ENCODE assay signal across 8 mouse cellular contexts in genomic region chr11:19925149-19925975, GRCm38 (mm10). TPM values are rescaled to one million over a fixed set of nuclear protein-coding genes. Genes with fewer than 3 reads are reported as not detected.
DNase-seq lines count a peak whose midpoint lies in the region; ATAC-seq and TF ChIP-seq lines count a peak whose summit lies in the region.

No protein-coding gene starts in this region.

- H3K79me2 ChIP-seq in CH12.LX (replicated peaks; ENCODE audit: control insufficient read depth, extremely low read depth, insufficient read depth, poor library complexity, severe bottlenecking): peaks cover 26% of the 10 kb centered on the region

- peaks cover 7 to 70% of the 10 kb centered on the region in 2 experiments for H3K4me1 ChIP-seq in CH12.LX (ENCODE audit: control insufficient read depth in 1 of 2, insufficient read depth in 2 of 2)
- H3K4me1 ChIP-seq in forebrain, embryonic 10.5 days: peaks cover 56% of the 10 kb centered on the region
- H3K4me1 ChIP-seq in heart, embryonic 15.5 days (replicated peaks): peaks cover 29% of the 10 kb centered on the region
- H3K4me1 ChIP-seq in liver, postnatal 0 days (ENCODE audit: insufficient read depth): peaks cover 32% of the 10 kb centered on the region
- peaks cover 41% of the 10 kb centered on the region for H3K4me1 ChIP-seq in neural tube, embryonic 13.5 days (replicated peaks)

- TF ChIP-seq EP300 in CH12.LX (IDR thresholded peaks at IDR 0.05; ENCODE audit: low read length): no peak; the same call in 1 of the 2 replicates
- no peak for TF ChIP-seq EP300 in liver, postnatal 0 days (IDR thresholded peaks at IDR 0.05; ENCODE audit: low read depth)

- WGBS in forebrain, embryonic 10.5 days: under 1% methylated on average over 75 of the region's 75 CpGs
- under 1% methylated on average over 74 of the region's 75 CpGs for WGBS in heart, embryonic 15.5 days
- WGBS in liver, postnatal 0 days (ENCODE audit: insufficient replicate concordance): under 1% methylated on average over 70 of the region's 75 CpGs
- under 1% methylated on average over 74 of the region's 75 CpGs for WGBS in neural tube, embryonic 13.5 days

- peak; percentile 85 for DNase-seq in CH12.LX (ENCODE audit: extremely low read depth)
- DNase-seq in c-Kit-negative CD71-positive TER-119-positive erythroid progenitor cells, embryonic 14.5 days (ENCODE audit: low read depth, low spot score): peak; percentile 63
- DNase-seq in forebrain, embryonic 10.5 days (ENCODE audit: extremely low spot score, low spot score): peak; percentile 81
- peak; percentile 76 to 86 for DNase-seq in kidney, postnatal 25 days
- DNase-seq in liver, postnatal 0 days: peak; percentile 78
- peak; percentile 65 for DNase-seq in telencephalon, adult 2 months (ENCODE audit: low read depth, low spot score)

- in situ Hi-C loops in CH12.LX (cut with MboI; ENCODE audit: low pct_ligation_motif_present, low pct_unique_long_range_greater_than_20kb, low sequenced_read_pairs): loop anchor here (10.0 kb wide), 1 partner anchor 149 kb away; no protein-coding TSS in a partner anchor

- peaks cover 0 to 16% of the 10 kb centered on the region in 2 experiments for H3K36me3 ChIP-seq in CH12.LX (replicated peaks in 1 of 2; ENCODE audit: control insufficient read depth in 1 of 2, insufficient read depth in 1 of 2, low read length in 1 of 2)
- H3K36me3 ChIP-seq in forebrain, embryonic 10.5 days (replicated peaks): no peaks in the 10 kb centered on the region
- H3K36me3 ChIP-seq in heart, embryonic 15.5 days: no peaks in the 10 kb centered on the region
- no peaks in the 10 kb centered on the region for H3K36me3 ChIP-seq in liver, postnatal 0 days (replicated peaks; ENCODE audit: insufficient read depth, low read length)
- no peaks in the 10 kb centered on the region for H3K36me3 ChIP-seq in neural tube, embryonic 13.5 days

- H3K4me2 ChIP-seq in CH12.LX (ENCODE audit: insufficient read depth, low read depth, poor library complexity, severe bottlenecking): peak overlapping the region; percentile 75
- peak overlapping the region; percentile 86 for H3K4me2 ChIP-seq in heart, embryonic 15.5 days
- H3K4me2 ChIP-seq in liver, postnatal 0 days (ENCODE audit: low read depth, low read length): peak overlapping the region; percentile 94
- peak overlapping the region; percentile 69 for H3K4me2 ChIP-seq in neural tube, embryonic 13.5 days

- H3K9me3 ChIP-seq in CH12.LX (replicated peaks; ENCODE audit: low read length): no peaks in the 10 kb centered on the region
- no peaks in the 10 kb centered on the region for H3K9me3 ChIP-seq in forebrain, embryonic 10.5 days
- H3K9me3 ChIP-seq in heart, embryonic 15.5 days (replicated peaks): no peaks in the 10 kb centered on the region
- no peaks in the 10 kb centered on the region for H3K9me3 ChIP-seq in liver, postnatal 0 days (ENCODE audit: low read length)
- no peaks in the 10 kb centered on the region for H3K9me3 ChIP-seq in neural tube, embryonic 13.5 days

- dilution Hi-C loops in CH12.LX (cut with MboI; ENCODE audit: extremely low pct_ligation_motif_present, extremely low pct_unique_long_range_greater_than_20kb, low sequenced_read_pairs): no loop called here

- TF ChIP-seq CTCF in CH12.LX (conservative IDR thresholded peaks at IDR 0.05 in 1 of 2, IDR thresholded peaks at IDR 0.05 in 1 of 2; ENCODE audit: low read depth in 2 of 2, low read length in 2 of 2): no peak
- TF ChIP-seq CTCF in liver, postnatal 0 days (IDR thresholded peaks at IDR 0.05; ENCODE audit: low read depth): no peak

- H3K4me3 ChIP-seq in CH12.LX (replicated peaks in 1 of 3; ENCODE audit: low read depth in 2 of 3, low read length in 2 of 3, poor library complexity in 1 of 3): peak overlapping the region; percentile 84 to 89 (median 87)
- peak overlapping the region; percentile 91 for H3K4me3 ChIP-seq in forebrain, embryonic 10.5 days
- peak overlapping the region; percentile 85 for H3K4me3 ChIP-seq in heart, embryonic 15.5 days
- H3K4me3 ChIP-seq in liver, postnatal 0 days (ENCODE audit: low read depth, low read length): peak overlapping the region; percentile 72
- H3K4me3 ChIP-seq in neural tube, embryonic 13.5 days: peak overlapping the region; percentile 92

- H3K27ac ChIP-seq in CH12.LX (ENCODE audit: insufficient read depth, low read depth): peak overlapping the region; percentile 78
- H3K27ac ChIP-seq in forebrain, embryonic 10.5 days: peak overlapping the region; percentile 95
- H3K27ac ChIP-seq in heart, embryonic 15.5 days: peak overlapping the region; percentile 95
- H3K27ac ChIP-seq in liver, postnatal 0 days (ENCODE audit: low read depth): peak overlapping the region; percentile 84
- peak overlapping the region; percentile 97 for H3K27ac ChIP-seq in neural tube, embryonic 13.5 days (replicated peaks)

- ATAC-seq in heart, embryonic 15.5 days (replicated peaks; ENCODE audit: insufficient number of reproducible peaks, insufficient read depth, low FRiP score, low read depth): peak; percentile 29
- peak; percentile 57 for ATAC-seq in liver, postnatal 0 days
- peak; percentile 83 for ATAC-seq in neural tube, embryonic 13.5 days (ENCODE audit: low read depth)

- H3K27me3 ChIP-seq in CH12.LX (replicated peaks): peaks cover 2% of the 10 kb centered on the region
- H3K27me3 ChIP-seq in forebrain, embryonic 10.5 days (ENCODE audit: poor library complexity, severe bottlenecking): no peaks in the 10 kb centered on the region
- no peaks in the 10 kb centered on the region for H3K27me3 ChIP-seq in heart, embryonic 15.5 days
- H3K27me3 ChIP-seq in liver, postnatal 0 days (ENCODE audit: insufficient read depth, low read length): no peaks in the 10 kb centered on the region
- H3K27me3 ChIP-seq in neural tube, embryonic 13.5 days: no peaks in the 10 kb centered on the region

- peak overlapping the region; percentile 97 for H3K9ac ChIP-seq in CH12.LX (ENCODE audit: insufficient read depth, low read depth)
- peak overlapping the region; percentile 80 for H3K9ac ChIP-seq in heart, embryonic 15.5 days
- peak overlapping the region; percentile 94 for H3K9ac ChIP-seq in liver, postnatal 0 days (replicated peaks)
- peak overlapping the region; percentile 97 for H3K9ac ChIP-seq in neural tube, embryonic 13.5 days

- no peak for TF ChIP-seq RAD21 in CH12.LX (IDR thresholded peaks at IDR 0.05; ENCODE audit: low read depth, low read length)

- peak; percentile 74 for TF ChIP-seq POLR2A in CH12.LX (IDR thresholded peaks at IDR 0.05; ENCODE audit: low read depth, low read length)

TF ChIP-seq in CH12.LX, 34 proteins besides CTCF, POLR2A, EP300 and RAD21 (continues in another document):
- TF ChIP-seq MEF2A (IDR thresholded peaks at IDR 0.05; ENCODE audit: borderline replicate concordance, low read depth, low read length): peak; percentile 37
- TF ChIP-seq RCOR1 (conservative IDR thresholded peaks at IDR 0.05; ENCODE audit: low read depth, low read length): peak; percentile 16; the same call in 1 of the 2 replicates
- TF ChIP-seq JUND (conservative IDR thresholded peaks at IDR 0.05; ENCODE audit: low read depth, low read length): no peak
- peak; percentile 5; the same call in 1 of the 2 replicates for TF ChIP-seq HCFC1 (IDR thresholded peaks at IDR 0.05; ENCODE audit: low read depth, low read length)
- TF ChIP-seq USF1 (IDR thresholded peaks at IDR 0.05; ENCODE audit: low read depth, low read length): no peak
- no peak for TF ChIP-seq MAFK (IDR thresholded peaks at IDR 0.05; ENCODE audit: insufficient replicate concordance, low read length)
- TF ChIP-seq SIN3A (IDR thresholded peaks at IDR 0.05; ENCODE audit: low read length): peak; percentile 74
- no peak for TF ChIP-seq ZKSCAN1 (IDR thresholded peaks at IDR 0.05; ENCODE audit: borderline replicate concordance, low read depth, low read length)
- peak; percentile 31; the same call in 1 of the 2 replicates for TF ChIP-seq MYC (IDR thresholded peaks at IDR 0.05; ENCODE audit: low read depth, low read length)
- no peak for TF ChIP-seq CHD1 (IDR thresholded peaks at IDR 0.05; ENCODE audit: low read depth, low read length)
- TF ChIP-seq ZC3H11A (IDR thresholded peaks at IDR 0.05; ENCODE audit: low read depth, low read length): no peak
- TF ChIP-seq IRF4 (IDR thresholded peaks at IDR 0.05; ENCODE audit: low read depth, low read length): no peak; the same call in 1 of the 2 replicates
- no peak; the same call in 1 of the 2 replicates for TF ChIP-seq ZMIZ1 (IDR thresholded peaks at IDR 0.05; ENCODE audit: low read depth, low read length)
- TF ChIP-seq CHD2 (IDR thresholded peaks at IDR 0.05; ENCODE audit: low read length): no peak; the same call in 1 of the 2 replicates
- no peak for TF ChIP-seq UBTF (IDR thresholded peaks at IDR 0.05; ENCODE audit: low read depth, low read length)
- peak; percentile 89 for TF ChIP-seq BHLHE40 (IDR thresholded peaks at IDR 0.05; ENCODE audit: low read depth, low read length)
- no peak for TF ChIP-seq USF2 (conservative IDR thresholded peaks at IDR 0.05; ENCODE audit: low read depth, low read length)
- no peak for TF ChIP-seq MAZ (IDR thresholded peaks at IDR 0.05; ENCODE audit: low read depth, low read length)
- no peak for TF ChIP-seq POLR2AphosphoS2 (IDR thresholded peaks at IDR 0.05; ENCODE audit: low read depth, low read length)
- TF ChIP-seq GABPA (IDR thresholded peaks at IDR 0.05; ENCODE audit: insufficient replicate concordance, low read depth, low read length): no peak
- TF ChIP-seq JUN (IDR thresholded peaks at IDR 0.05; ENCODE audit: insufficient read depth, low read depth, low read length): no peak
- TF ChIP-seq ETS1 (conservative IDR thresholded peaks at IDR 0.05; ENCODE audit: low read depth, low read length): 0 out of 2 replicates have a peak, but pooled peaks have one; percentile 12
- TF ChIP-seq NELFE (IDR thresholded peaks at IDR 0.05; ENCODE audit: low read depth, low read length): no peak; the same call in none of the 2 replicates
- TF ChIP-seq MXI1 (IDR thresholded peaks at IDR 0.05; ENCODE audit: low read depth, low read length): peak; percentile 24; the same call in 1 of the 2 replicates
- no peak for TF ChIP-seq SMC3 (IDR thresholded peaks at IDR 0.05; ENCODE audit: low read depth, low read length)
- TF ChIP-seq PAX5 (IDR thresholded peaks at IDR 0.05; ENCODE audit: low read length): no peak
- peak; percentile 68 for TF ChIP-seq MAX (IDR thresholded peaks at IDR 0.05; ENCODE audit: low read length)

RNA-seq across cellular contexts. Expression of gene Spred2, which starts 1.2 kb away (rescaled TPM):
- total RNA-seq in CH12.LX (2012; rRNA removed) (3.2 and 4.2 TPM in 2 replicates), CH12.LX (2014; rRNA removed) (0.85 and 1.4 TPM in 2 replicates)
- 15.8 and 15.9 TPM in 2 replicates for polyA plus RNA-seq in CH12.LX (2012; ENCODE audit: insufficient read length, low read depth)
- 7.1 and 7.3 TPM in 2 replicates for polyA plus RNA-seq in forebrain, embryonic 10.5 days (2016; fragmentation: Nextera tagmentation; extraction: Ambion mirVana)
- 4.6 and 5.3 TPM in 2 replicates for polyA plus RNA-seq in heart, embryonic 15.5 days (2015; fragmentation: Nextera tagmentation; extraction: Ambion mirVana)
- polyA plus RNA-seq in liver, postnatal 0 days (2015; fragmentation: Nextera tagmentation; extraction: Ambion mirVana): 1.3 and 1.4 TPM in 2 replicates
- polyA plus RNA-seq in neural tube, embryonic 13.5 days (2015; fragmentation: Nextera tagmentation; extraction: Ambion mirVana): 6.5 and 8.5 TPM in 2 replicates

Comparison
In these comparisons a context has a peak if more than half of its experiments do, and no peak if none do; other contexts are left out.
1. Peak in every context shown above with its lines: DNase-seq, ATAC-seq, H3K4me3 ChIP-seq and H3K27ac ChIP-seq.
2. ATAC-seq: peak in every context shown above with its lines; median percentile 83 in neural tube, embryonic 13.5 days; 57 in liver, postnatal 0 days; 29 in heart, embryonic 15.5 days.